Mouse (Mus musculus) embryonic stem cell, embryonic (primary cell): ENCODE measurements around the gene Fancd2.

Experiments
- CTCF ChIA-PET, 4 experiments: fragments of 300-600 bp in 2 of 4; fragments of 350-600 bp in 2 of 4; sonication (Branson Sonifier 250); formaldehyde crosslinking; loops; one replicate each; lab custom pipeline; 2022; ENCODE audit warnings: inconsistent platforms in 2 of 4; lab: Charles Lee
- POLR2A ChIA-PET, 4 experiments: fragments of 300-600 bp in 2 of 4; fragments of 350-600 bp in 2 of 4; sonication (Branson Sonifier 250); formaldehyde crosslinking; loops; one replicate each; lab custom pipeline; 2022; ENCODE audit warnings: antibody characterized with exemption in 4 of 4, inconsistent platforms in 1 of 4; lab: Charles Lee

The Fancd2 gene

DNA sequence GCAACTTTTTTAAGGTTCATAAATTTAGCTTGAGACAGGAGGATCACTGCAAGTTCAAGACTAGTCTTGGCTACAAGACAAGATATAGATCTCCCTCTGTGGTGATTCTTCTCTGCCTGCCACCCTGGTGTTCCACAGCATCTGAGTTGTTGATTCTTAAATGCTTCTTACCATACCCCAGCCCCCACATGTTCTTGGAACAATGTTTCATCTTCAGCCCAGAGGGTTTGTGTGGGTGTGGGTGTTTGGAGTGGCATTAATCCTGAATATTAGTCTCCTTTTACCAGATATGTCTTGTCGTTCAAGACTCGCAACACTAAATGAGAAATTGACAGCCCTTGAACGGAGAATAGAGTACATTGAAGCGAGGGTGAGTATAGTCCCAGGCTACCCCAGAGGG is 84.0 kb downstream of the Fancd2 start:
- CTCF ChIA-PET = interaction anchor here in 1 of 4 experiments (1.2 kb wide), 2 partner anchors 12 to 23 kb away, joined by 3 read pairs; partner anchors contain the start of gene Irak2
- POLR2A ChIA-PET = interaction anchor here in 3 of 4 experiments (1.0 to 1.8 kb wide), 7 partner anchors 11 to 81 kb away, joined by 3 to 6 read pairs (median 4); partner anchors contain the start of genes Brk1 (in 3 of the 3), Fancd2os (in 1 of the 3) and Tatdn2 (in 1 of the 3)

- POLR2A ChIA-PET = interaction anchor here (0.7 to 3.5 kb wide), 11 partner anchors 10 to 151 kb away, joined by 3 to 15 read pairs (median 4); partner anchors contain the start of genes Irak2 (in 1 of the 4) and Sec13 (in 1 of the 4)
- CTCF ChIA-PET = interaction anchor here in 2 of 4 experiments (0.6 to 0.7 kb wide), 2 partner anchors 15 to 1099 kb away, joined by 6 read pairs; partner anchors contain the start of gene Irak2 (in 1 of the 2)
Measured at GRCm38 (mm10) chr6:113623386-113623785, 91.9 kb downstream of the Fancd2 start.

- ChIA-PET POLR2A (interaction anchor here in 3 of 4 experiments (0.7 to 3.5 kb wide), 18 partner anchors 10 to 548 kb away, joined by 3 to 15 read pairs (median 4); partner anchors contain the start of genes Irak2 (in 1 of the 3), Sec13 (in 1 of the 3) and Tatdn2 (in 1 of the 3)), CTCF (interaction anchor here in 2 of 4 experiments (0.6 to 0.9 kb wide), 3 partner anchors 14 to 183 kb away, joined by 3 to 5 read pairs (median 4); partner anchors contain the start of gene Irak2 (in 1 of the 2))
Measured at GRCm38 (mm10) chr6:113623941-113624751, 92.7 kb downstream of the Fancd2 start, which contains the start of gene Vhl. Vhl (plus strand) TSS chr6:113623959.

- ChIA-PET POLR2A (interaction anchor here in 3 of 4 experiments (0.7 to 3.5 kb wide), 18 partner anchors 9 to 549 kb away, joined by 3 to 15 read pairs (median 3); partner anchors contain the start of genes Irak2 (in 1 of the 3) and Tatdn2 (in 1 of the 3)), CTCF (interaction anchor here in 2 of 4 experiments (0.6 to 0.9 kb wide), 3 partner anchors 13 to 184 kb away, joined by 3 to 5 read pairs (median 3); partner anchors contain the start of gene Irak2 (in 1 of the 2))
Measured at GRCm38 (mm10) chr6:113624989-113625770, 93.7 kb downstream of the Fancd2 start.

- ChIA-PET CTCF (interaction anchor here in 1 of 4 experiments (1.2 kb wide), 1 partner anchor 8 kb away, joined by 6 read pairs; the partner anchor contains the start of gene Irak2), POLR2A (interaction anchor here in 3 of 4 experiments (0.9 to 1.6 kb wide), 9 partner anchors 9 to 68 kb away, joined by 3 to 4 read pairs (median 3); partner anchors contain the start of gene Tatdn2 (in 2 of the 3))
Measured at GRCm38 (mm10) chr6:113630322-113630721, 98.8 kb downstream of the Fancd2 start.

DNA sequence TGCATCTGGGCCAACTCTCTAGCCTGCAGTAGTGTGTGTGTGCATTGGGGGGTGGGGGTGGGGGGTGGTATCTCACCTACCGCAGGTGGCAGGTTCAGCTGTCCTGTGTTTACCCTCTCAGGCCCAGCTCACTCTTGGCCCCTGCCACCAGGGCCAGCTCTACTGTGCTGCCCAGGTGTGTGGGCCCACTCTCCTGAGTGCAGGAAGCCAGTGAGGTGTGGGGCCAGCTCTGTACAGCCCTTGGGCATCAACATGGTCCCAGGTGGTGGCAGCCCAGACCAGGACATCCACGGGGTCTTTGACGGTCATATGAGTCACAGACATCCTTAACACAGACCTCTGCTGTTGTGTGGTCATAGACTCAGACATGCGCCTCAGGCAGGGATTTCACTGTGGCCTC is 101.4 kb downstream of the Fancd2 start:
- CTCF ChIA-PET = interaction anchor here in 1 of 4 experiments (1.2 kb wide), 1 partner anchor 19 kb away, joined by 3 read pairs; no protein-coding TSS in a partner anchor
- POLR2A ChIA-PET = interaction anchor here in 2 of 4 experiments (0.6 to 1.8 kb wide), 3 partner anchors 11 to 14 kb away, joined by 4 to 5 read pairs (median 5); no protein-coding TSS in a partner anchor

DNA sequence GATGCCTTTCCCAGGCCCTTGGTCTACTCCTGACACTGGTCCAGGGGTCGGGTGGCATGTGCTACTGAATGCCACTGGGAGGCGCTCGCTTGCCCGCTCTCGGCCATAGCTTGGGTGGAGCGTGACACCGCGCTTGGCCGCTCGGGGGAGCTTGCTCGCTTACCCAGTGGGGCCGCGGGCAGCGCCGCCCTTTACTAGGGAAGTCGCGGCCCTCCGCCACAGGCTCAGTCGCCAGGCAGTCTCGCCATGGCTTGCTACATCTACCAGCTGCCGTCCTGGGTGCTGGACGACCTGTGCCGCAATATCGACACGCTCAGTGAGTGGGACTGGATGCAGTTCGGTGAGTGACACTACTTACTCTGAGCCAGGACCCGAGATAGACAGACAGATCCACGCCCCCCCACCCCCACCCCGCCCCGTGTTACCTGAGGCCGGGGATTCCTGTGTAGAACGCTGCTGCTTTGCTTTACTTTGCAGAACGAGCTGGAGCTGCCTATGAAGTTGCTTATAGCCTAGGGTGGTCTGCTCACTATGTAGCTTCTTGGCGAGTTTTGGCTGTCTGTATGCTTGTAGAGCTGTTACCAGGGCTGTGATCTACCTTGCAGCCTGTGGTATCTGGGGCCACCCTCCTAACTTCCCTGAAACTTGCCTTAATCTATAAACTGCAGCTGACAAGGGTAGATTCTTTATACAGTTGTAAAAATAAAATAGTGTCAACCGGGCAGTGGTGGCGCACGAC is 107.0 kb downstream of the Fancd2 start, which contains the start of gene Irak2:
Gene Irak2, plus strand, starts transcription at position 166 of the 739 bp plus-strand sequence.
- ChIA-PET POLR2A (interaction anchor here (0.6 to 3.1 kb wide), 49 partner anchors 9 to 1206 kb away, joined by 3 to 16 read pairs (median 4); partner anchors contain the start of genes Tatdn2 (in 3 of the 4), Brk1 (in 1 of the 4), Fancd2os (in 1 of the 4) and Sec13 (in 1 of the 4)), CTCF (interaction anchor here (0.5 to 2.3 kb wide), 77 partner anchors 8 to 1057 kb away, joined by 3 to 16 read pairs (median 4); partner anchors contain the start of genes Tatdn2 (in 3 of the 4), Brk1 (in 2 of the 4), Ghrl (in 2 of the 4) and Sec13 (in 1 of the 4))

GRCm38 (mm10) chr6:113639201-113639600 is 107.7 kb downstream of the Fancd2 start:
- POLR2A ChIA-PET = interaction anchor here in 3 of 4 experiments (0.6 to 3.1 kb wide), 28 partner anchors 8 to 1206 kb away, joined by 3 to 16 read pairs (median 4); partner anchors contain the start of genes Fancd2os (in 1 of the 3), Tatdn2 (in 1 of the 3) and Vhl (in 1 of the 3)

DNA sequence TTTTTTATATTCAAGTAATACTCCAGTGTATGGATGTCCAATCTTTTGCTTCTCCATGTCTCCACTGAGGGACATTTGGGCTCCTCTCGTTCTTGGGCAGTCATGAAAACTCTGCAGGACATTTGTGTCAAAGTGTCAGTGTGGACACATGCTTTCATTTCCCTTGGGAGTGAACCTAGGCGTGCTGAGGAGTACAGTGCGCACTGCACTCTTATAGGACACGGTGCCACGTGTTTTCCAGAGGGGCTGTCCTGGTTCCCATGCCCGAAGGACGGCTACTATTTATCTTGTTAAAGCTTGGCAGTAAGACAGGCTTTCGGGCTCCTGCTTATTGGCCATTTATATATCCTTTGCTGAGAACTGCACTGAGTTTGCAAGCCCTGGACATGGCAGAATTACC is 111.1 kb downstream of the Fancd2 start:
- POLR2A ChIA-PET = interaction anchor here in 3 of 4 experiments (0.6 to 2.7 kb wide), 7 partner anchors 8 to 54 kb away, joined by 3 to 16 read pairs (median 6); partner anchors contain the start of gene Tatdn2 (in 1 of the 3)
- CTCF ChIA-PET = interaction anchor here in 1 of 4 experiments (0.7 kb wide), 1 partner anchor 1270 kb away, joined by 3 read pairs; no protein-coding TSS in a partner anchor

More at GRCm38 (mm10) chr6:113639201-113639600, 107.7 kb downstream of the Fancd2 start:
- CTCF ChIA-PET = interaction anchor here (0.6 to 2.3 kb wide), 30 partner anchors 8 to 603 kb away, joined by 3 to 16 read pairs (median 5); partner anchors contain the start of gene Brk1 (in 1 of the 4)

- CTCF ChIA-PET = interaction anchor here in 1 of 4 experiments (0.7 to 1.1 kb wide), 2 partner anchors 8 to 1270 kb away, joined by 3 to 4 read pairs; no protein-coding TSS in a partner anchor
- POLR2A ChIA-PET = interaction anchor here (0.6 to 2.7 kb wide), 12 partner anchors 9 to 137 kb away, joined by 3 to 16 read pairs (median 3); partner anchors contain the start of genes Sec13 (in 1 of the 4) and Tatdn2 (in 1 of the 4)
Measured at GRCm38 (mm10) chr6:113643021-113643420, 111.5 kb downstream of the Fancd2 start.

DNA sequence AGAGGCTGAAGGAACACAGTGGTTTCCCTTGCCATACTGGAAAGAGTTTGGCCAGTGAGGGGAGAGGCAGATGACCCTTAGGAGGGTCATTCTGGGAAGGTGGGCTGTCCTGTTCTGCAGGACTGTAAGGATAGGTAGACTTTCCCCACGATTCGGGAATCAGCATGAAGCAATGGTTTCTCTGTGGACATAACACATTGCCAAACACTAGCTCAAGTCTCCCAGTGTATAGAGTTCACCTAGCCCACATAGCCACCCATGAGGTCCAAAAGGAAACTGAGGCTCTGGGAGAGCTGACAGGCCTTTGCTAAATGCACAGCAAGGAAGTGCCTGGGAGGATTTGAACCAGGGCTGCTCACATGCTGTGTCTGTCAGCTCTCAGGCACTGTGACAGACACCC is 112.5 kb downstream of the Fancd2 start:
- POLR2A ChIA-PET = interaction anchor here (0.5 to 2.8 kb wide), 16 partner anchors 9 to 386 kb away, joined by 3 to 16 read pairs (median 7); partner anchors contain the start of gene Sec13 (in 1 of the 4)
- CTCF ChIA-PET = interaction anchor here in 1 of 4 experiments (0.8 to 1.1 kb wide), 2 partner anchors 9 to 17 kb away, joined by 3 to 4 read pairs; no protein-coding TSS in a partner anchor

DNA sequence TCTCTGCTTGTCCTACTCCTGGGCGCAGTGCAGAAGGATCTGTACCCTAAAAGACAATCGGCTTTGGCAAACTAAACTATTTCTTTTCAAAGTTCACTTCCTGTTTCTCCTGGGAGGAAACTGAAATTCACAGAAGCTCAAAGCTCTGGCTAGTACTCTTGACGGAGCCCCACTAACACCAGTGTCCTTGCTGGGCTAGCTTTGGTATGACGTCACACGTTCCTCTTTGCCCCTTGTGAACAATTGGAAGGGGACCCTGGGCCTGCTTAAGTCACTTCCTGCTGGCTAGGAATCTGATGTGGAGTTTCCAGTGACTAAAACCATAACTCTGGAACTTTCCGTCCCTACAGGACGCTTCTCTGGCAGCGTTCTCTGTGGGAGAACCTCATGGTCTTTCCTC is 113.3 kb downstream of the Fancd2 start:
- ChIA-PET CTCF (interaction anchor here in 2 of 4 experiments (0.6 to 1.1 kb wide), 4 partner anchors 10 to 16 kb away, joined by 3 to 6 read pairs (median 4); no protein-coding TSS in a partner anchor), POLR2A (interaction anchor here in 3 of 4 experiments (0.7 to 2.8 kb wide), 16 partner anchors 10 to 54 kb away, joined by 3 to 16 read pairs (median 6); partner anchors contain the start of gene Tatdn2 (in 1 of the 3))
